Mouse (Mus musculus): ENCODE measurements at regions not wholly inside any gene's neighbourhood (a gene's known extent, or its start where the extent isn't known, plus 50 kb on each side); places are given as distances from the start of the nearest gene placed in this dataset.

- Histone ChIP-seq H3K27me3 (ENCODE audit: control insufficient read depth, insufficient read depth, insufficient read length) (no peaks in the 10 kb centered on the region), H3K36me3 (ENCODE audit: control insufficient read depth, insufficient read depth) (no peaks in the 10 kb centered on the region), H3K4me3 (no peak overlapping the region), H3K79me2 (ENCODE audit: control insufficient read depth, insufficient read depth) (no peaks in the 10 kb centered on the region), H3ac (ENCODE audit: control insufficient read depth, insufficient read length) (no peak overlapping the region), H3K4me2 (ENCODE audit: low read depth) (no peak overlapping the region)
- TF ChIP-seq MAX (IDR thresholded peaks at IDR 0.05; ENCODE audit: low read depth) (no peak), USF1 (IDR thresholded peaks at IDR 0.05; ENCODE audit: low read depth) (no peak), MYOG (IDR thresholded peaks at IDR 0.05; ENCODE audit: control insufficient read depth in 1 of 3, insufficient read depth in 1 of 3, insufficient read length in 2 of 3, low read depth in 2 of 3) (no peak), CEBPB (IDR thresholded peaks at IDR 0.05; ENCODE audit: insufficient read depth, poor library complexity, severe bottlenecking) (no peak), TCF12 (IDR thresholded peaks at IDR 0.05; ENCODE audit: insufficient read depth, poor library complexity, severe bottlenecking) (no peak), MYOD1 (IDR thresholded peaks at IDR 0.05; ENCODE audit: control insufficient read depth in 1 of 3, insufficient read length in 2 of 3, low read depth in 2 of 3) (no peak), E2F4 (IDR thresholded peaks at IDR 0.05; ENCODE audit: insufficient read depth) (no peak)
These were observed 415.9 kb upstream of the Dph6 start for GRCm38 (mm10) chr2:115070666-115071065.

- Histone ChIP-seq H3K4me2 (ENCODE audit: low read depth) (no peak overlapping the region), H3K27me3 (ENCODE audit: control insufficient read depth, insufficient read depth, insufficient read length) (no peaks in the 10 kb centered on the region), H3K4me3 (no peak overlapping the region), H3K36me3 (ENCODE audit: control insufficient read depth, insufficient read depth) (no peaks in the 10 kb centered on the region), H3K79me2 (ENCODE audit: control insufficient read depth, insufficient read depth) (no peaks in the 10 kb centered on the region), H3ac (ENCODE audit: control insufficient read depth, insufficient read length) (no peak overlapping the region)
- TF ChIP-seq SRF (IDR thresholded peaks at IDR 0.05; ENCODE audit: control insufficient read depth, insufficient read length, low read depth) (no peak), CEBPB (IDR thresholded peaks at IDR 0.05; ENCODE audit: insufficient read depth, poor library complexity, severe bottlenecking) (no peak)
These were observed 427.0 kb upstream of the Dph6 start for GRCm38 (mm10) chr2:115081563-115082291.

GRCm38 (mm10) chr2:115082292-115082809 is 427.6 kb upstream of the Dph6 start:
- no peak overlapping the region for H3ac ChIP-seq (ENCODE audit: control insufficient read depth, insufficient read length)
- H3K4me3 ChIP-seq, result no peak overlapping the region
- H3K36me3 ChIP-seq (ENCODE audit: control insufficient read depth, insufficient read depth), result no peaks in the 10 kb centered on the region
- H3K79me2 ChIP-seq (ENCODE audit: control insufficient read depth, insufficient read depth), result no peaks in the 10 kb centered on the region
- H3K4me2 ChIP-seq (ENCODE audit: low read depth), result no peak overlapping the region
- TF ChIP-seq POLR2AphosphoS2 (IDR thresholded peaks at IDR 0.05; ENCODE audit: insufficient read length, low read depth) (no peak), REST (IDR thresholded peaks at IDR 0.05; ENCODE audit: insufficient read depth, insufficient read length) (no peak), TCF12 (IDR thresholded peaks at IDR 0.05; ENCODE audit: insufficient read depth, poor library complexity, severe bottlenecking) (no peak), E2F4 (IDR thresholded peaks at IDR 0.05; ENCODE audit: insufficient read depth) (no peak), SRF (IDR thresholded peaks at IDR 0.05; ENCODE audit: control insufficient read depth, insufficient read length, low read depth) (no peak), POLR2A (IDR thresholded peaks at IDR 0.05; ENCODE audit: insufficient read length, low read depth) (no peak), TCF3 (IDR thresholded peaks at IDR 0.05; ENCODE audit: insufficient read length, low read depth) (no peak), MAX (IDR thresholded peaks at IDR 0.05; ENCODE audit: low read depth) (no peak)
- H3K27me3 ChIP-seq (ENCODE audit: control insufficient read depth, insufficient read depth, insufficient read length), result no peaks in the 10 kb centered on the region

DNA sequence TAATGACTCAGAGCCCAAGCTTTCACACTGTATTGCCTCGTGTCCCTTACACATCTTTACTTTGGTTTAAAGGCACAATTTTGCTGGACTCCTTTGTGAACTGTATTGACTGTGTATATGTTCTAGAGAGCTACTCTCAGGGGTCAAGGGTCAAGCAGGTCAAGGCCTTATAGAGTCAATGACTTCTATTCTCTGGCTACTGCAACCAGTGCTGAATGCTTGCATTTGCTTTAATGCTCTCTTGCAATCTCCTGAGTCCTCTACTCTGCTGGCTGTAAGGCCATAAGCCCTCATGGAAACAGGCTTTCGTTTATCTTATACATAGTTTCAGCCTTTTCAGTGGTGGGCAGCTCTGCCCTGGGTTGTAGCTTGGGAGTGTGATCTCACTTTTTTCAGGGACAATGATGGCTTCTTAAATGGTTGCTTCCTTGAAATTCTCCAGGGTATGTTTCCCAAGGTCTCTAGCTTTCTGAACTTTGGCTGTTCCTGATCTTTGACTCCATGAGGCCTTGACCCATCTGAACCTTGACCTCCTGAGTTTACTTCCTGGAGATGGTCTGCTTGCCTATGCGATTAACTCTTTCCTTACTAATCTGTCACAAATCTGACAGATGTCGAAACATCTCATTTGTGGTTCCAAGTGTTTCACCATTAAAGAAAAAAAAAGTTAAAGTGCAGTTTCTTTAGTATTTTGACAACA is 433.8 kb upstream of the Dph6 start:
- H3K4me3 ChIP-seq, result no peak overlapping the region
- no peak overlapping the region for H3K4me2 ChIP-seq (ENCODE audit: low read depth)
- no peak for TF ChIP-seq SRF (IDR thresholded peaks at IDR 0.05; ENCODE audit: control insufficient read depth, insufficient read length, low read depth)
- no peak for TF ChIP-seq E2F4 (IDR thresholded peaks at IDR 0.05; ENCODE audit: insufficient read depth)
- no peak for TF ChIP-seq REST (IDR thresholded peaks at IDR 0.05; ENCODE audit: insufficient read depth, insufficient read length)
- no peak for TF ChIP-seq TCF12 (IDR thresholded peaks at IDR 0.05; ENCODE audit: insufficient read depth, poor library complexity, severe bottlenecking)
- no peak for TF ChIP-seq TCF3 (IDR thresholded peaks at IDR 0.05; ENCODE audit: insufficient read length, low read depth)
- no peak for TF ChIP-seq POLR2A (IDR thresholded peaks at IDR 0.05; ENCODE audit: insufficient read length, low read depth)
- TF ChIP-seq CEBPB (IDR thresholded peaks at IDR 0.05; ENCODE audit: insufficient read depth, poor library complexity, severe bottlenecking), result no peak
- no peak for TF ChIP-seq POLR2AphosphoS2 (IDR thresholded peaks at IDR 0.05; ENCODE audit: insufficient read length, low read depth)
- no peak for TF ChIP-seq MYOG (IDR thresholded peaks at IDR 0.05; ENCODE audit: control insufficient read depth in 1 of 3, insufficient read depth in 1 of 3, insufficient read length in 2 of 3, low read depth in 2 of 3)
- no peak for TF ChIP-seq MYOD1 (IDR thresholded peaks at IDR 0.05; ENCODE audit: control insufficient read depth in 1 of 3, insufficient read length in 2 of 3, low read depth in 2 of 3)
- TF ChIP-seq USF1 (IDR thresholded peaks at IDR 0.05; ENCODE audit: low read depth), result no peak
- no peaks in the 10 kb centered on the region for H3K36me3 ChIP-seq (ENCODE audit: control insufficient read depth, insufficient read depth)
- H3ac ChIP-seq (ENCODE audit: control insufficient read depth, insufficient read length), result no peak overlapping the region
- no peaks in the 10 kb centered on the region for H3K79me2 ChIP-seq (ENCODE audit: control insufficient read depth, insufficient read depth)
- no peaks in the 10 kb centered on the region for H3K27me3 ChIP-seq (ENCODE audit: control insufficient read depth, insufficient read depth, insufficient read length)

Data from myocyte (in vitro differentiated cells).